Mouse (Mus musculus) cortical plate, adult 2 months (tissue): ENCODE results near the gene Amer2. TPM values are rescaled to one million over a fixed set of nuclear protein-coding genes. Genes with fewer than 3 reads are reported as not detected.
A peak's percentile ranks its signal among the peaks of the same experiment; 100 is the strongest.
"Not testable (repeated sequence)": the region's sequence is repeated elsewhere in the genome, so short reads cannot be mapped to it uniquely, and the experiment has no call there.

Experiments
- H3K27ac ChIP-seq: fragments of 200-500 bp; 2 replicates; pipeline ENCODE4 v1.5.1; 2012; ENCODE audit warnings: low read length, control low read depth, inconsistent platforms; ENCODE audit not compliant: insufficient read depth
- H3K4me1 ChIP-seq: fragments of 200-500 bp; 2 replicates; pipeline ENCODE4 v1.6.1; 2011; ENCODE audit warnings: low read length; ENCODE audit not compliant: control insufficient read depth, insufficient read depth
- H3K4me3 ChIP-seq: fragments of 200-500 bp; 2 replicates; pipeline ENCODE4 v1.5.1; 2011; ENCODE audit warnings: mild to moderate bottlenecking, low read length, control low read depth; ENCODE audit not compliant: insufficient read depth
- CTCF ChIP-seq: fragments of 200-500 bp; IDR thresholded peaks from 2 replicates; pipeline ENCODE4 v1.5.1; 2011; ENCODE audit warnings: mild to moderate bottlenecking, control low read depth, low read length; ENCODE audit not compliant: insufficient read depth; ENCODE audit errors: extremely low read depth
- POLR2A ChIP-seq: fragments of 200-500 bp; IDR thresholded peaks from 2 replicates; pipeline ENCODE4 v1.6.1; 2011; ENCODE audit warnings: mild to moderate bottlenecking, low read length, control low read depth; ENCODE audit not compliant: insufficient read depth; ENCODE audit errors: extremely low read depth
- polyA plus RNA-seq: library from polyadenylated mRNA; depleted of rRNA; stranded (reverse); fragments of >200 nt; gene quantifications from 2 replicates; pipeline ENCODE4 v1.2.3, GENCODE M21; 2012; rRNA removed

The Amer2 gene
- polyA plus RNA-seq: 20.1 and 20.2 TPM in 2 replicates

DNA sequence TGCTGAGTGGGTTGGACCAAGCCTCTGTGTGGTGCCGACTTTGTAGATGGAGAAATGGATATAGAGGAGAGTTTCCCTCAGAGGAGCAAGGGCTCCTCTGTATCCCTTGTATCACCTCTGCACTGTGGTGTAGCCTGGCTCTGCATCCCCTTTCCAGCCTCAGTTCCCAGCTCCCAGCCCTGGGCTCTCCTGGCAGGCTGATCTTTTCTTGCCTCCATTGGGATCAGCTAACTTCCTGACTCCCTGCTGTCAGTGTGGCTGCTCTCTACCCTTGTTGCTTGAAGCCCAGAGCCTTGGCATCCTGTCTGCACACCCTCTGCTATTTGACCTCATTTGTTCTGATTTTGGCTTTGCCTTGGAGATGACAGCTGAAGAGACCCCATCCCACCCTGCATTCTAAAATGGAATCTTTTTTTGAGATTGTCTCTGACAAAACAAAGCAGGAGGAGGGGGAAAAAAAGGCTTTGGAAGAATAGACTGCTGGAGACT is at the start of gene Amer2:
Gene Amer2, plus strand, starts transcription at position 439 of the 489 bp plus-strand sequence.
- no peak for TF ChIP-seq CTCF
- TF ChIP-seq POLR2A: no peak
- Histone ChIP-seq H3K4me3 (no peak within 1 kb of the TSS), H3K27ac (no peak within 1 kb of the TSS), H3K4me1 (peaks cover 2% of the 10 kb centered on the region; the same call in 1 of the 2 replicates)

GRCm38 (mm10) chr14:60340001-60340400 is 33.1 kb upstream of the Amer2 start:
- not testable (repeated sequence) for H3K27ac ChIP-seq, H3K4me3 ChIP-seq, H3K4me1 ChIP-seq

GRCm38 (mm10) chr14:60340570-60340969 is 32.5 kb upstream of the Amer2 start:
- Histone ChIP-seq H3K4me1 (no peaks in the 10 kb centered on the region), H3K4me3 (no peak overlapping the region), H3K27ac (no peak overlapping the region)
- TF ChIP-seq POLR2A (no peak), CTCF (no peak)

GRCm38 (mm10) chr14:60345326-60345876 is 27.7 kb upstream of the Amer2 start:
- no peak overlapping the region for H3K4me3 ChIP-seq
- TF ChIP-seq POLR2A (no peak), CTCF (no peak)
- H3K27ac ChIP-seq: no peak overlapping the region

GRCm38 (mm10) chr14:60358347-60358746 is 14.7 kb upstream of the Amer2 start:
- TF ChIP-seq CTCF: no peak
- no peak for TF ChIP-seq POLR2A
- Histone ChIP-seq H3K27ac (peak overlapping the region; percentile 87; the same call in 1 of the 2 replicates), H3K4me1 (no peaks in the 10 kb centered on the region), H3K4me3 (no peak overlapping the region)

More at GRCm38 (mm10) chr14:60345326-60345876, 27.7 kb upstream of the Amer2 start:
- H3K4me1 ChIP-seq: no peaks in the 10 kb centered on the region

GRCm38 (mm10) chr14:60361380-60362212 is 11.5 kb upstream of the Amer2 start:
- no peak overlapping the region for H3K4me3 ChIP-seq
- TF ChIP-seq POLR2A: no peak
- TF ChIP-seq CTCF: no peak
- peak overlapping the region; percentile 63; the same call in 1 of the 2 replicates for H3K27ac ChIP-seq
- no peaks in the 10 kb centered on the region for H3K4me1 ChIP-seq

DNA sequence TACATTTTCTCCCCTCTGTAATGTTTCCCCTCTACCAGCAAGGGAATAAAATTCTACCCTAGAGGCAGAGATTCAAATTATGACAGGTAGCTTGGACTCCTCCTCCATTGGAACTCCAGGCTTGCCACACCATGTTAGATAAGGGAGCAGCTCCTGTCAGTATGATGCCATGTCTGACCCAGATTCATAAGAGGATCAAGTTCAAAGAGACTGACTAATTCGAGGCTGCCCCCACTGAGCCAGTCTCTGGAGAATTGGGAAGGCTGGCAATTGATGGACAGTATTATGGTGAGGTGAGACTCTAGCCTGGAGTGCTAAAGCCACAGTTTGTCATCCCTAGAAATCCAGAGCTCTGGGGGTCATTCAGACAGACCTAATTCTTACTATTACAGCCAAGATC is 6.3 kb upstream of the Amer2 start:
- H3K4me3 ChIP-seq: no peak overlapping the region
- TF ChIP-seq POLR2A: no peak
- no peak for TF ChIP-seq CTCF
- H3K4me1 ChIP-seq: no peaks in the 10 kb centered on the region
- no peak overlapping the region for H3K27ac ChIP-seq

DNA sequence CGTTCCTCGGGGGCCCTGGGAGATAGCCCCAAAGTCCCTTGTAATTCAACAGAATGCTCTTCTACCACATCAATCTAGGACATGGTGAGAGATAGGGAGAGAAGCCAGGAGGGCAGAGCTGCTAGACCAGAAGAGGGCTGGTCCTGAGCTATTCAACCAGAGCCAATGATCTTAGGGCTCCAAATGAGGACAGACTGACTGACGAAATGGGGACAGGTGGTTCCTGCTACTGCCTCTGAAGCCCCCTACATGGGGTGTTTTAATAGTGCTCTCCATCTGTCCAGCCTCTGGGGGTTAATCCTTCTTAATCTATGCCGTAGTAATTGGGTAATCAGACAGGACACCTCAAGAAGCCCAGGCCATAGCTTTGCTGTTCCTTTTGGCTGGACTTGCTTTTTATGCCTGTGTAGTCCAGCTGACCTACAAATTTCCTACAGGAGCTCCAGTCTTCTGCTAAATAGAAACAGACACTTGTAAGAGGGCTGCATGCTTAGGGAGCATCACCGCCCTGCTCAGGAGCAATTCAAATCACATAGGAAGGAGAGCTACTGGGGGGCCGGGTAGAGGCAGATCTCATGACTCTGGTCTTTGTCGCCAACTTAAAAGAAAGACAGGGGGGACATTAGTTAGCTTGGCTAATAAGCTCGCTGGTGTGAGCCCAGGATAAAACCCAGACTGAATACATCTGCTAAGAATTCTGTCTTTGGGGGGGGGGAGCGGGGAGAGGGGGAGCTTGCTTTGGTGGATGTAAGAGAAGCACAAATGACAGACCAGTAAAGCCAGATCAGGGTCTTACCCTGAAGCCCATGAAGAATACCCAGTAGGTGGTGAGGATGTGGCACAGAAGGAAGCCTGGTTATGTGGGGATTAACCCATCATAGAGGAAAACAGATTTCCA is 4.0 kb upstream of the Amer2 start:
- TF ChIP-seq POLR2A (no peak), CTCF (no peak)
- Histone ChIP-seq H3K4me3 (no peak overlapping the region), H3K27ac (0 out of 2 replicates have a peak overlapping the region, but pooled peaks have one; percentile 21), H3K4me1 (no peaks in the 10 kb centered on the region)

DNA sequence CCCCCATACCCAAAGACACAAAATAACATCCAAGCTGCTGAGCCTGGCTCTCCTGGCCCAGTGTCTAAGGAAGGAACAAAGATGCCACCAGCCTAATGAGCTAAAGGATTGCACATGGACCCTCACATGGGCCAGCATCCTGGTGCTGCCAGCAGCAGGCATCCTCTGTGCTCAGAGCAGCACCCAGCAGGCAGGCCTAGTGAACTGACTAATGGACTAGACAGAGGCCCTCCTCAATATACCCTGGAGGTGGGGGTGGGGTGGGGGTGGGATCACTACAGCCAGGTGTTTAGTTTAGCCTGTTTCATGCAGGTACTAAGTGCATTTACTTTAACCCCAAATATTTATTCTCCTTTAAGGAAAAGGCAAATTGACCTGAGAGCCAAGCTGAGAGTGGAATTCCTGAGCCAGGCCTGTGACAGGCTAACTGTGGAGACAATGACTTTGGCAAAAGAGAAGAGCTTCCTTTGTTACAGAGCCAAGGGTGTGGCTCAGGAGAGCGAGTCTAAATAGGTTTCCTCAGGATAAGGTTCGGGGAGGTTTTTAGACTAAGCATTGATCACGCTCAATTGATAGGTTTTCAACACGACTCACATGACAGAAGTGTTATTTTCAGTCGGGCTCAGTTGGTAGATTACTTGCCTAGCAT is 3.3 kb upstream of the Amer2 start:
- H3K27ac ChIP-seq: no peak overlapping the region
- H3K4me1 ChIP-seq: no peaks in the 10 kb centered on the region
- TF ChIP-seq CTCF: no peak
- TF ChIP-seq POLR2A: no peak
- no peak overlapping the region for H3K4me3 ChIP-seq
